Mouse (Mus musculus) embryonic fibroblast, embryonic 13.5 days (primary cell): ENCODE data around the gene Amotl1.

ENCODE experiments used
- CTCF ChIP-seq: IDR thresholded peaks from 2 replicates; pipeline ENCODE4 v1.5.1; 2011; ENCODE audit warnings: mild to moderate bottlenecking, control low read depth, low read length, moderate library complexity, borderline replicate concordance; ENCODE audit not compliant: insufficient read depth
- POLR2A ChIP-seq: IDR thresholded peaks from 2 replicates; pipeline ENCODE4 v1.6.1; 2011; ENCODE audit warnings: low read depth, mild to moderate bottlenecking, control low read depth, low read length, moderate library complexity

- TF ChIP-seq POLR2A (peak; percentile 56), CTCF (no peak)
Measured at GRCm38 (mm10) chr9:14500023-14500915, 144.6 kb downstream of the Amotl1 start, which contains the start of the genes Kdm4d and Cwc15.
